ENCODE assay signal across 20 mouse cellular contexts in the genomic region with DNA sequence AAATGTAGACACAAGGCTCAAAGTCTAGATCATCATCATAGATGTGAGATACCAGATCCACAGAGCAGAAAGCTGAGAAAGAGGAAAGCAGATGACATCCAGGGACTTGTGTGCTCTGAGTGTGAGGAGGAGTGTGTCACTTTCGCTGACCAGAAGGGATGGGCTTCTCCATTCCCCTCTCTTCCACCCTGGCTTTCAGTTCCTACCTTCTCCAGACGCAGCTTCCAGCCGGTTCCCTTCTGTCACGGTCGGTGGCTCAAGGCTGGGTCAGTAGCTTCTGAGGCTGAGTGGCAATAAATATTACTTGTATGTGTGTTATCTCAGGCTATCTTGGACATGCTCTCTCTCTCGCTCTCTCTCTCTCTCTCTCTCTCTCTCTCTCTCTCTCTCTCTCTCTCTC.
A peak's percentile ranks its signal among the peaks of the same experiment; 100 is the strongest.
DNase-seq lines count a peak whose midpoint lies in the region; ATAC-seq and TF ChIP-seq lines count a peak whose summit lies in the region.
"Had no signal": no experiment of that assay in that cellular context is flagged by ENCODE, and none has a peak within 500 bp of the region (broad histone marks: within the 10 kb centered on the region; RNA-seq: fewer than 3 reads in every experiment).

No protein-coding gene starts in this region.

- WGBS in kidney, embryonic 15.5 days = 24% methylated on average over 6 of the region's 6 CpGs
- WGBS in kidney, adult 2 months = 59% methylated on average over 6 of the region's 6 CpGs

- no peak overlapping the region for H3K4me3 ChIP-seq in kidney, embryonic 15.5 days (replicated peaks)
- no peak overlapping the region for H3K4me3 ChIP-seq in kidney, adult 2 months (ENCODE audit: insufficient read depth, low read depth, low read length)
- H3K4me3 ChIP-seq: embryonic facial prominence, embryonic 15.5 days; forebrain, embryonic 15.5 days; heart, adult 2 months; heart, embryonic 12.5 days; hindbrain, embryonic 15.5 days had no signal

- no peak overlapping the region for H3K9ac ChIP-seq in kidney, embryonic 15.5 days
- H3K9ac ChIP-seq: embryonic facial prominence, embryonic 15.5 days; forebrain, embryonic 15.5 days; heart, embryonic 12.5 days; hindbrain, embryonic 15.5 days had no signal

- peak; percentile 46 for DNase-seq in adrenal gland, adult 2 months
- DNase-seq in adrenal gland, adult 8-10 months = no peak
- no peak for DNase-seq in kidney, adult 2 months
- peak; percentile 37 for DNase-seq in MN1 (ENCODE audit: low spot score)
- DNase-seq: cerebellum, adult 11 months; cerebellum, adult 8-10 months; cerebellum, postnatal 14 days; embryo, embryonic 11 days; gastrocnemius, postnatal 10 days; heart, adult 2 months; heart, postnatal 36 days had no signal

- H3K4me1 ChIP-seq in kidney, embryonic 15.5 days = peaks cover 35% of the 10 kb centered on the region
- H3K4me1 ChIP-seq in kidney, adult 2 months (ENCODE audit: control insufficient read depth, insufficient read depth, low read length) = peaks cover 6% of the 10 kb centered on the region; the same call in 1 of the 2 replicates
- H3K4me1 ChIP-seq: hindbrain, embryonic 15.5 days had no signal

- no peak for TF ChIP-seq CTCF in kidney, adult 2 months (conservative IDR thresholded peaks at IDR 0.05; ENCODE audit: insufficient read depth, insufficient read length, low read depth, low read length)

- ATAC-seq in kidney, embryonic 15.5 days (replicated peaks; ENCODE audit: low FRiP score) = peak; percentile 77
- peak; percentile 30; the same call in 1 of the 2 replicates for ATAC-seq in megakaryocyte progenitor cell, adult 5-6 weeks (replicated peaks; ENCODE audit: poor library complexity)
- ATAC-seq in frontal cortex, adult (ENCODE audit: low TSS enrichment) = no peak
- ATAC-seq: CD4-positive, CD25-positive, alpha-beta regulatory T cell, adult 4 months; forebrain, embryonic 15.5 days had no signal

- H3K36me3 ChIP-seq in kidney, embryonic 15.5 days = no peaks in the 10 kb centered on the region
- H3K36me3 ChIP-seq in kidney, adult 2 months (ENCODE audit: control insufficient read depth, insufficient read depth, low read length) = no peaks in the 10 kb centered on the region
- H3K36me3 ChIP-seq: embryonic facial prominence, embryonic 15.5 days; forebrain, embryonic 15.5 days; G1E; heart, embryonic 12.5 days; hindbrain, embryonic 15.5 days had no signal

- TF ChIP-seq POLR2A in kidney, adult 2 months (IDR thresholded peaks at IDR 0.05; ENCODE audit: low read depth, low read length) = no peak

- no peaks in the 10 kb centered on the region for H3K27me3 ChIP-seq in kidney, embryonic 15.5 days
- H3K27me3 ChIP-seq in kidney, adult 2 months (replicated peaks; ENCODE audit: control insufficient read depth, insufficient read depth, low read length) = no peaks in the 10 kb centered on the region
- H3K27me3 ChIP-seq: embryonic facial prominence, embryonic 15.5 days; forebrain, embryonic 15.5 days; heart, embryonic 12.5 days; hindbrain, embryonic 15.5 days had no signal

- no peaks in the 10 kb centered on the region for H3K9me3 ChIP-seq in kidney, embryonic 15.5 days (replicated peaks)
- H3K9me3 ChIP-seq: embryonic facial prominence, embryonic 15.5 days; forebrain, embryonic 15.5 days; G1E; heart, embryonic 12.5 days; hindbrain, embryonic 15.5 days had no signal

- H3K27ac ChIP-seq in kidney, embryonic 15.5 days = peak overlapping the region; percentile 66
- H3K27ac ChIP-seq in kidney, adult 2 months (ENCODE audit: insufficient read depth, low read depth, low read length) = no peak overlapping the region
- H3K27ac ChIP-seq: forebrain, embryonic 15.5 days; heart, adult 2 months; hindbrain, embryonic 15.5 days had no signal

- H3K4me2 ChIP-seq in kidney, embryonic 15.5 days = no peak overlapping the region
- H3K4me2 ChIP-seq: embryonic facial prominence, embryonic 15.5 days; forebrain, embryonic 15.5 days; heart, embryonic 12.5 days; hindbrain, embryonic 15.5 days had no signal

Comparison
In these comparisons a context has a peak if more than half of its experiments do, and no peak if none do; other contexts are left out.
1. DNase-seq: peak in adrenal gland, adult 2 months (single experiment) and MN1 (single experiment); none in adrenal gland, adult 8-10 months (single experiment) and kidney, adult 2 months (single experiment).